In genomic region chr1:58144384-58145069, GRCm38 (mm10) we compare ENCODE assay signal across 8 mouse cellular contexts. TPM values are rescaled to one million over a fixed set of nuclear protein-coding genes. Genes with fewer than 3 reads are reported as not detected.
DNase-seq lines count a peak whose midpoint lies in the region; ATAC-seq and TF ChIP-seq lines count a peak whose summit lies in the region.

No protein-coding gene starts in this region.

- H3K27me3 ChIP-seq in midbrain, postnatal 0 days (ENCODE audit: insufficient read depth, low read length), result no peaks in the 10 kb centered on the region
- no peaks in the 10 kb centered on the region for H3K27me3 ChIP-seq in midbrain, embryonic 15.5 days (replicated peaks)

- WGBS in midbrain, postnatal 0 days, result 78% methylated on average over 10 of the region's 10 CpGs
- WGBS in midbrain, embryonic 15.5 days, result 77% methylated on average over 10 of the region's 10 CpGs

- no peak overlapping the region for H3K4me3 ChIP-seq in midbrain, postnatal 0 days (ENCODE audit: low read depth, low read length)
- no peak overlapping the region for H3K4me3 ChIP-seq in midbrain, embryonic 15.5 days

- ATAC-seq in midbrain, postnatal 0 days (ENCODE audit: low FRiP score), result no peak
- ATAC-seq in midbrain, embryonic 15.5 days (replicated peaks), result no peak

- no peaks in the 10 kb centered on the region for H3K36me3 ChIP-seq in midbrain, postnatal 0 days (ENCODE audit: insufficient read depth, low read length)
- no peaks in the 10 kb centered on the region for H3K36me3 ChIP-seq in midbrain, embryonic 15.5 days (replicated peaks)

- peak; percentile 63 for TF ChIP-seq CTCF in midbrain, postnatal 0 days (IDR thresholded peaks at IDR 0.05)

- no peak overlapping the region for H3K9ac ChIP-seq in midbrain, postnatal 0 days (replicated peaks; ENCODE audit: low read length, poor library complexity, severe bottlenecking)
- H3K9ac ChIP-seq in midbrain, embryonic 15.5 days, result no peak overlapping the region

- H3K27ac ChIP-seq in midbrain, postnatal 0 days (ENCODE audit: low read depth, low read length), result no peak overlapping the region
- H3K27ac ChIP-seq in midbrain, embryonic 15.5 days, result no peak overlapping the region

- H3K4me2 ChIP-seq in midbrain, postnatal 0 days (ENCODE audit: low read depth, low read length, poor library complexity, severe bottlenecking), result no peak overlapping the region
- H3K4me2 ChIP-seq in midbrain, embryonic 15.5 days, result no peak overlapping the region

- intact Hi-C loops in left cerebral cortex, postnatal 25 days (cut with DNase I), result loop anchor here (2.0 kb wide), 1 partner anchor 722 kb away; no protein-coding TSS in a partner anchor

- H3K9me3 ChIP-seq in midbrain, postnatal 0 days (ENCODE audit: low read length), result no peaks in the 10 kb centered on the region
- H3K9me3 ChIP-seq in midbrain, embryonic 15.5 days, result no peaks in the 10 kb centered on the region

- DNase-seq in adrenal gland, postnatal 10 days, result peak; percentile 30
- no peak for DNase-seq in adrenal gland, adult 8-10 months
- DNase-seq in midbrain, postnatal 0 days (ENCODE audit: low spot score), result peak; percentile 58
- peak; percentile 12 for DNase-seq in kidney, adult 18-20 months
- peak; percentile 53 to 78 for DNase-seq in left cerebral cortex, postnatal 25 days (ENCODE audit: low spot score in 2 of 2)
- DNase-seq in thymus, postnatal 14 days, result no peak
- DNase-seq in thymus, postnatal 10 days (ENCODE audit: low spot score in 2 of 2), result no peak

- H3K4me1 ChIP-seq in midbrain, postnatal 0 days (ENCODE audit: insufficient read depth, low read length), result no peaks in the 10 kb centered on the region
- no peaks in the 10 kb centered on the region for H3K4me1 ChIP-seq in midbrain, embryonic 15.5 days

RNA-seq across cellular contexts. Expression of gene Aox3, which starts 31.6 kb away (rescaled TPM):
- 1 to 10 TPM; 5.5 to 9.2 TPM for total RNA-seq in adrenal gland, postnatal 10 days (2021)
- total RNA-seq in adrenal gland, adult 8-10 months (2022), result 10 to 100 TPM in 1 of 4 experiments, 1 to 10 TPM in 3; 7.6 to 11.3 (median 8.5) TPM
- total RNA-seq in midbrain, postnatal 0 days (2014; rRNA removed), result 0.09 TPM in 1 of 2 replicates, not detected in the other
- 0.12 and 0.37 TPM in 2 replicates for polyA plus RNA-seq in midbrain, postnatal 0 days (2015; fragmentation: Nextera tagmentation; extraction: Ambion mirVana)
- polyA plus RNA-seq in midbrain, embryonic 15.5 days (2015; fragmentation: Nextera tagmentation; extraction: Ambion mirVana), result 0.34 and 0.93 TPM in 2 replicates
- 1 to 10 TPM; 2.6 to 3.8 TPM for total RNA-seq in left cerebral cortex, postnatal 25 days (2021)

Comparison
In these comparisons a context has a peak if more than half of its experiments do, and no peak if none do; other contexts are left out.
1. DNase-seq: peak in adrenal gland, postnatal 10 days (single experiment), midbrain, postnatal 0 days (single experiment), kidney, adult 18-20 months (single experiment) and left cerebral cortex, postnatal 25 days (2 of 2); none in adrenal gland, adult 8-10 months (single experiment), thymus, postnatal 14 days (single experiment) and thymus, postnatal 10 days (0 of 2).